Mouse (Mus musculus) lung, postnatal 0 days (tissue): ENCODE results near the gene Gm49369. TPM values are rescaled to one million over a fixed set of nuclear protein-coding genes. Genes with fewer than 3 reads are reported as not detected.

Source experiments
- ATAC-seq: fragments of 200-750 bp; cut with Nextera tagmentation; 2 replicates; pipeline ENCODE4 v1.8.0; 2017; ENCODE audit warnings: moderate library complexity
- DNase-seq: peaks from one replicate; pipeline ENCODE4 v3.0.0-alpha.2; 2016; ENCODE audit warnings: low spot score
- H3K27ac ChIP-seq: fragments of 300-500 bp; sonication (generic); 2 replicates; pipeline ENCODE4 v1.5.1; 2014; ENCODE audit warnings: antibody characterized with exemption, mild to moderate bottlenecking, low read length, mixed read lengths
- H3K27me3 ChIP-seq: fragments of 300-500 bp; sonication (generic); replicated peaks from 2 replicates; pipeline ENCODE4 v1.6.1; 2014; ENCODE audit warnings: low read length, mixed read lengths; ENCODE audit not compliant: insufficient read depth
- H3K36me3 ChIP-seq: fragments of 300-500 bp; sonication (generic); 2 replicates; pipeline ENCODE4 v1.6.1; 2014; ENCODE audit warnings: low read length, mixed read lengths; ENCODE audit not compliant: insufficient read depth
- H3K4me1 ChIP-seq: fragments of 300-500 bp; sonication (generic); 2 replicates; pipeline ENCODE4 v1.6.1; 2014; ENCODE audit warnings: antibody characterized with exemption, low read depth, low read length, mixed read lengths; ENCODE audit not compliant: insufficient read depth
- H3K4me2 ChIP-seq: fragments of 300-500 bp; sonication (generic); replicated peaks from 2 replicates; pipeline ENCODE4 v1.6.1; 2014; ENCODE audit warnings: low read depth, mild to moderate bottlenecking, low read length, moderate library complexity, mixed read lengths
- H3K4me3 ChIP-seq: fragments of 300-500 bp; sonication (generic); 2 replicates; pipeline ENCODE4 v1.5.1; 2014; ENCODE audit warnings: low read depth, low read length
- H3K9ac ChIP-seq: fragments of 300-500 bp; sonication (generic); replicated peaks from 2 replicates; pipeline ENCODE4 v1.6.1; 2014; ENCODE audit warnings: low read depth, mild to moderate bottlenecking
- H3K9me3 ChIP-seq: fragments of 300-500 bp; sonication (generic); 2 replicates; pipeline ENCODE4 v1.6.1; 2016; ENCODE audit warnings: low read length, mixed read lengths
- CTCF ChIP-seq: IDR thresholded peaks from 2 replicates; pipeline ENCODE4 v1.5.1; 2016; ENCODE audit warnings: antibody characterized with exemption, mild to moderate bottlenecking
- EP300 ChIP-seq: IDR thresholded peaks from 2 replicates; pipeline ENCODE4 v1.6.1; 2016; ENCODE audit warnings: antibody characterized with exemption, mild to moderate bottlenecking, control low read depth
- WGBS: fragments of 180-500 bp; shearing (Covaris S2); extraction: QIAGEN DNeasy Blood & Tissue Kit; methylation state at CpG from one replicate; pipeline ENCODE4 v1.1.7; 2014; 5-methylcytosine and 5-hydroxymethylcytosine counted together
- polyA plus RNA-seq: library from polyadenylated mRNA; unstranded; fragments of >200 nt; fragmentation: Nextera tagmentation; extraction: Ambion mirVana; gene quantifications from 2 replicates; pipeline ENCODE4 v1.2.1, GENCODE M21; 2015

The Gm49369 gene
- polyA plus RNA-seq, 1 experiment from 2014 or later, result 0.80 TPM

GRCm38 (mm10) chr7:142419887-142420286, 37.4 kb upstream of the Gm49369 start:
- Histone ChIP-seq H3K4me3 (no peak overlapping the region), H3K4me1 (no peaks in the 10 kb centered on the region), H3K27me3 (no peaks in the 10 kb centered on the region), H3K4me2 (no peak overlapping the region), H3K9ac (no peak overlapping the region), H3K27ac (no peak overlapping the region), H3K9me3 (no peaks in the 10 kb centered on the region), H3K36me3 (no peaks in the 10 kb centered on the region)
- TF ChIP-seq CTCF (no peak), EP300 (no peak)
- peak; percentile 63 for DNase-seq
- WGBS, result 55% methylated on average over 5 of the region's 5 CpGs
- ATAC-seq, result peak; percentile 26; the same call in 1 of the 2 replicates

DNA sequence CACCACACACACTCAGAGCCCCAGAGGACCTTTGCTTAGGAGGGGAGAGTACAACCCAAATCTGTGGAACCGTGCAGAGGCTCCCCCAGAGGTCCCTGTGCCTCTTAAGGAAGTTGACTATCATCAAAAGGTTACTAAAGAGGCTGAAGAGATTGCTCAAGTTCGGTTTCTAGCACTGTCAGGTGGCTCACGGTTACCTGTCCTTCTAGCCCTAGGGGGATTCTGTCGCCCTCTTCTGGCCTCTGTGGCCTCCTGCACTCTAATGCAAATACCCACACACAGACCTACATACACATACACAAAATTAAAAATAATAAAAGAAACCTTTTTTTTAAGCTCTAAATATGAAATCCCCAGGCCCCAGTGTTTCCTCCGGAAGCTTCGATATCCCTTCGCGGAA, 36.2 kb upstream of the Gm49369 start:
- WGBS, result 88% methylated on average over 8 of the region's 8 CpGs

GRCm38 (mm10) chr7:142418027-142418426, 35.6 kb upstream of the Gm49369 start:
- H3K4me1 ChIP-seq, result no peaks in the 10 kb centered on the region
- no peak overlapping the region for H3K4me3 ChIP-seq
- no peak overlapping the region for H3K27ac ChIP-seq
- 95% methylated on average over 2 of the region's 2 CpGs for WGBS
- H3K9me3 ChIP-seq, result no peaks in the 10 kb centered on the region
- no peaks in the 10 kb centered on the region for H3K36me3 ChIP-seq
- no peak for DNase-seq
- no peak overlapping the region for H3K9ac ChIP-seq
- TF ChIP-seq EP300, result no peak
- H3K4me2 ChIP-seq, result no peak overlapping the region
- no peak for ATAC-seq
- H3K27me3 ChIP-seq, result no peaks in the 10 kb centered on the region

More for the DNA sequence above, 36.2 kb upstream of the Gm49369 start:
- TF ChIP-seq CTCF, result no peak
- no peaks in the 10 kb centered on the region for H3K9me3 ChIP-seq
- H3K4me1 ChIP-seq, result no peaks in the 10 kb centered on the region
- H3K36me3 ChIP-seq, result no peaks in the 10 kb centered on the region
- DNase-seq, result no peak
- H3K27ac ChIP-seq, result no peak overlapping the region
- no peak overlapping the region for H3K4me3 ChIP-seq
- no peak overlapping the region for H3K9ac ChIP-seq
- no peak overlapping the region for H3K4me2 ChIP-seq
- no peak for ATAC-seq
- no peaks in the 10 kb centered on the region for H3K27me3 ChIP-seq

- Histone ChIP-seq H3K9ac (no peak overlapping the region), H3K4me2 (no peak overlapping the region), H3K4me1 (no peaks in the 10 kb centered on the region), H3K4me3 (no peak overlapping the region), H3K27ac (no peak overlapping the region), H3K27me3 (no peaks in the 10 kb centered on the region), H3K9me3 (no peaks in the 10 kb centered on the region), H3K36me3 (no peaks in the 10 kb centered on the region)
- no peak for ATAC-seq
- TF ChIP-seq CTCF (no peak), EP300 (no peak)
- DNase-seq, result no peak
- WGBS, result 57% methylated on average over 3 of the region's 3 CpGs
These were observed 33.8 kb upstream of the Gm49369 start for GRCm38 (mm10) chr7:142416225-142416624.

DNA sequence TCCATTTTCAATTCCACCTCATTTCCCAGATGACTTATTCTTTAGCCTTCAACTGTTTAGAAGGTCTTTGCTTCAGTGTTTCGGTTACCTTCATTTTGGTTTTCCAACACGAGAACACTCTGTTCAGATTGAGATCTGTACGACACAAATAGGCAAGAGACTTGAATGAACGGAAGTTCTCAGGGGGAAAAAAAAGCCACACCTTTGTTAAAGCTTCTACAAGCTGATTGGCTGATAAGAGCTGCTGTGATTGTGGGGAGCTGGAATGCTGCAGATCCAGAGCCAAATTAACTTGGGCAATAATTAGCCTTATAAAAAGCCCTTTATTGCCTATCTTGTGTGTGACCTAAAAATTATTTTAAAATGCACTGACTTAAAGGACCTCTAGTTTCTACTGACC, 32.8 kb upstream of the Gm49369 start:
- TF ChIP-seq CTCF, result no peak
- peak; percentile 79 for TF ChIP-seq EP300
- no peak overlapping the region for H3K27ac ChIP-seq
- H3K36me3 ChIP-seq, result no peaks in the 10 kb centered on the region
- no peaks in the 10 kb centered on the region for H3K9me3 ChIP-seq
- ATAC-seq, result peak; percentile 14; the same call in 1 of the 2 replicates
- H3K9ac ChIP-seq, result no peak overlapping the region
- DNase-seq, result no peak
- H3K4me2 ChIP-seq, result no peak overlapping the region
- no peak overlapping the region for H3K4me3 ChIP-seq
- WGBS, result 25% methylated on average over 4 of the region's 4 CpGs
- H3K27me3 ChIP-seq, result no peaks in the 10 kb centered on the region
- no peaks in the 10 kb centered on the region for H3K4me1 ChIP-seq

GRCm38 (mm10) chr7:142413285-142413684, 30.8 kb upstream of the Gm49369 start:
- H3K27me3 ChIP-seq, result no peaks in the 10 kb centered on the region
- TF ChIP-seq CTCF, result no peak
- no peak for TF ChIP-seq EP300
- no peak overlapping the region for H3K27ac ChIP-seq
- no peaks in the 10 kb centered on the region for H3K9me3 ChIP-seq
- no peak overlapping the region for H3K4me2 ChIP-seq
- no peak overlapping the region for H3K4me3 ChIP-seq
- ATAC-seq, result no peak
- no peak overlapping the region for H3K9ac ChIP-seq
- no peaks in the 10 kb centered on the region for H3K36me3 ChIP-seq
- no peaks in the 10 kb centered on the region for H3K4me1 ChIP-seq
- 64% methylated on average over 6 of the region's 6 CpGs for WGBS
- DNase-seq, result no peak

DNA sequence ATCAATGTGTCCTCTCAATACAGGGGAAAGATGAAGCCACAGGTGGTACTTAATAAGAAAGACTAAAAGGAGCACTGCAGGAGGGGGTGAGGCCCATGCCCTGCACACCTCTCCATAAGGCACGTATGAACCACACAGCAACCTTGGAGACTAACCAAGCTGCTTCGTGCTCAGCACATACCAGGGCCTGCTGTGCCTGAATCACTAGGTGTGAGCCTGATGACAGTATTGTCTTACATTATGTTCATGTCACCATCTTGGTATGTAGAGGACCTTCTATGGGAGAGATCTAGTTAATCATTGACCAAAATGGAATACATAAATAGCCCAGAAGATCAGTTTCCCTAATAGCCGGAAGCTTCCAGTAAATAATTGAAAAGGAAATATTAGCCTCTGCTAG, 27.1 kb upstream of the Gm49369 start:
- H3K9me3 ChIP-seq, result no peaks in the 10 kb centered on the region
- no peak overlapping the region for H3K4me2 ChIP-seq
- no peaks in the 10 kb centered on the region for H3K36me3 ChIP-seq
- ATAC-seq (no peak), DNase-seq (no peak)
- no peak overlapping the region for H3K27ac ChIP-seq
- H3K4me1 ChIP-seq, result no peaks in the 10 kb centered on the region
- no peak overlapping the region for H3K9ac ChIP-seq
- 59% methylated on average over 3 of the region's 3 CpGs for WGBS
- H3K27me3 ChIP-seq, result no peaks in the 10 kb centered on the region
- TF ChIP-seq CTCF, result no peak
- no peak for TF ChIP-seq EP300
- H3K4me3 ChIP-seq, result no peak overlapping the region
